Mouse (Mus musculus): ENCODE results near the gene Nrg4.

Gene Nrg4

GRCm38 (mm10) chr9:55326515-55327233, at the start of gene Nrg4, which contains the start of gene Tmem266:
Gene Nrg4, minus strand, starts transcription at chr9:55326844.
Gene Tmem266, plus strand, starts transcription at chr9:55326913.
- DNase-seq (ENCODE audit: low spot score in 2 of 2): peak; percentile 24 to 48

GRCm38 (mm10) chr9:55371908-55372307, 45.3 kb upstream of the Nrg4 start:
- DNase-seq (ENCODE audit: low spot score in 2 of 2): no peak

GRCm38 (mm10) chr9:55368011-55368410, 41.4 kb upstream of the Nrg4 start:
- DNase-seq (ENCODE audit: low spot score in 2 of 2): no peak

GRCm38 (mm10) chr9:55363707-55364106, 37.1 kb upstream of the Nrg4 start:
- no peak for DNase-seq (ENCODE audit: low spot score in 2 of 2)

- no peak for DNase-seq (ENCODE audit: low spot score in 2 of 2)
Measured at GRCm38 (mm10) chr9:55361969-55362368, 35.3 kb upstream of the Nrg4 start.

GRCm38 (mm10) chr9:55360861-55361260, 34.2 kb upstream of the Nrg4 start:
- no peak for DNase-seq (ENCODE audit: low spot score in 2 of 2)

- DNase-seq (ENCODE audit: low spot score in 2 of 2): no peak
Measured at GRCm38 (mm10) chr9:55360372-55360771, 33.7 kb upstream of the Nrg4 start.

GRCm38 (mm10) chr9:55357164-55357563, 30.5 kb upstream of the Nrg4 start:
- DNase-seq (ENCODE audit: low spot score in 2 of 2): no peak

GRCm38 (mm10) chr9:55355270-55355834, 28.7 kb upstream of the Nrg4 start:
- no peak for DNase-seq (ENCODE audit: low spot score in 2 of 2)

GRCm38 (mm10) chr9:55354686-55355085, 28.0 kb upstream of the Nrg4 start:
- DNase-seq (ENCODE audit: low spot score in 2 of 2): no peak

GRCm38 (mm10) chr9:55348664-55349063, 22.0 kb upstream of the Nrg4 start:
- no peak for DNase-seq (ENCODE audit: low spot score in 2 of 2)

- DNase-seq (ENCODE audit: low spot score in 2 of 2): no peak
Measured at GRCm38 (mm10) chr9:55345332-55345731, 18.7 kb upstream of the Nrg4 start.

GRCm38 (mm10) chr9:55344165-55344564, 17.5 kb upstream of the Nrg4 start:
- no peak for DNase-seq (ENCODE audit: low spot score in 2 of 2)

- DNase-seq (ENCODE audit: low spot score in 2 of 2): no peak
Measured at GRCm38 (mm10) chr9:55332949-55333348, 6.3 kb upstream of the Nrg4 start.

GRCm38 (mm10) chr9:55332476-55332875, 5.8 kb upstream of the Nrg4 start:
- DNase-seq (ENCODE audit: low spot score in 2 of 2): no peak

GRCm38 (mm10) chr9:55329401-55329800, 2.8 kb upstream of the Nrg4 start:
- DNase-seq (ENCODE audit: low spot score in 2 of 2): no peak

- DNase-seq (ENCODE audit: low spot score in 2 of 2): no peak
Measured at GRCm38 (mm10) chr9:55328151-55328918, 1.7 kb upstream of the Nrg4 start.

GRCm38 (mm10) chr9:55327234-55327615, 581 bp upstream of the Nrg4 start:
- DNase-seq (ENCODE audit: low spot score in 2 of 2): peak; percentile 6 to 31

- DNase-seq (ENCODE audit: low spot score in 2 of 2): no peak
Measured at GRCm38 (mm10) chr9:55325564-55326514, 805 bp downstream of the Nrg4 start.

- no peak for DNase-seq (ENCODE audit: low spot score in 2 of 2)
Measured at GRCm38 (mm10) chr9:55325061-55325460, 1.6 kb downstream of the Nrg4 start.

- DNase-seq (ENCODE audit: low spot score in 2 of 2): no peak
Measured at GRCm38 (mm10) chr9:55324516-55324915, 2.1 kb downstream of the Nrg4 start.

- no peak for DNase-seq (ENCODE audit: low spot score in 2 of 2)
Measured at GRCm38 (mm10) chr9:55324085-55324484, 2.6 kb downstream of the Nrg4 start.
